Mouse (Mus musculus): ENCODE measurements around the gene Igfbp1.

The Igfbp1 gene

GRCm38 (mm10) chr11:7197491-7197941 lies at the start of gene Igfbp1:
Gene Igfbp1 (plus strand): TSS chr11:7197782.
- DNase-seq (ENCODE audit: low spot score): no peak

- no peak for DNase-seq (ENCODE audit: low spot score)
These were observed 49.6 kb upstream of the Igfbp1 start for GRCm38 (mm10) chr11:7147945-7148344.

- no peak for DNase-seq (ENCODE audit: low spot score)
These were observed 48.1 kb upstream of the Igfbp1 start for GRCm38 (mm10) chr11:7149471-7149870.

GRCm38 (mm10) chr11:7150511-7150910 lies 47.1 kb upstream of the Igfbp1 start:
- DNase-seq (ENCODE audit: low spot score): no peak

- DNase-seq (ENCODE audit: low spot score): no peak
These were observed 45.2 kb upstream of the Igfbp1 start for GRCm38 (mm10) chr11:7152371-7152770.

- no peak for DNase-seq (ENCODE audit: low spot score)
These were observed 44.5 kb upstream of the Igfbp1 start for GRCm38 (mm10) chr11:7153081-7153480.

- no peak for DNase-seq (ENCODE audit: low spot score)
These were observed 41.2 kb upstream of the Igfbp1 start for GRCm38 (mm10) chr11:7156427-7156826.

GRCm38 (mm10) chr11:7158196-7158595 lies 39.4 kb upstream of the Igfbp1 start:
- no peak for DNase-seq (ENCODE audit: low spot score)

GRCm38 (mm10) chr11:7160146-7160545 lies 37.4 kb upstream of the Igfbp1 start:
- no peak for DNase-seq (ENCODE audit: low spot score)

GRCm38 (mm10) chr11:7160637-7161101 lies 36.9 kb upstream of the Igfbp1 start:
- no peak for DNase-seq (ENCODE audit: low spot score)

- no peak for DNase-seq (ENCODE audit: low spot score)
These were observed 35.9 kb upstream of the Igfbp1 start for GRCm38 (mm10) chr11:7161502-7162174.

- DNase-seq (ENCODE audit: low spot score): no peak
These were observed 33.2 kb upstream of the Igfbp1 start for GRCm38 (mm10) chr11:7164416-7164815.

- DNase-seq (ENCODE audit: low spot score): no peak
These were observed 27.9 kb upstream of the Igfbp1 start for GRCm38 (mm10) chr11:7169645-7170044.

GRCm38 (mm10) chr11:7173664-7174063 lies 23.9 kb upstream of the Igfbp1 start:
- DNase-seq (ENCODE audit: low spot score): no peak

GRCm38 (mm10) chr11:7178724-7179123 lies 18.9 kb upstream of the Igfbp1 start:
- no peak for DNase-seq (ENCODE audit: low spot score)

GRCm38 (mm10) chr11:7179276-7179675 lies 18.3 kb upstream of the Igfbp1 start:
- DNase-seq (ENCODE audit: low spot score): no peak

GRCm38 (mm10) chr11:7182409-7183042 lies 15.1 kb upstream of the Igfbp1 start:
- DNase-seq (ENCODE audit: low spot score): no peak

- no peak for DNase-seq (ENCODE audit: low spot score)
These were observed 13.2 kb upstream of the Igfbp1 start for GRCm38 (mm10) chr11:7184420-7184819.

GRCm38 (mm10) chr11:7187472-7187871 lies 10.1 kb upstream of the Igfbp1 start:
- no peak for DNase-seq (ENCODE audit: low spot score)

- no peak for DNase-seq (ENCODE audit: low spot score)
These were observed 9.1 kb upstream of the Igfbp1 start, which contains the start of gene Gm11985 for GRCm38 (mm10) chr11:7188469-7188868. Gene Gm11985 (minus strand): TSS chr11:7188569.

- DNase-seq (ENCODE audit: low spot score): no peak
These were observed 4.9 kb upstream of the Igfbp1 start for GRCm38 (mm10) chr11:7192710-7193109.

GRCm38 (mm10) chr11:7193134-7193533 lies 4.4 kb upstream of the Igfbp1 start:
- DNase-seq (ENCODE audit: low spot score): no peak

Data from urinary bladder, postnatal 14 days (tissue).